Mouse (Mus musculus): ENCODE data around the gene Angptl7.

The Angptl7 gene

GRCm38 (mm10) chr4:148495160-148495559 is 5.1 kb downstream of the Angptl7 start:
- DNase-seq (ENCODE audit: low spot score in 2 of 2), result no peak

GRCm38 (mm10) chr4:148491448-148491847 is 8.8 kb downstream of the Angptl7 start:
- no peak for DNase-seq (ENCODE audit: low spot score in 2 of 2)

GRCm38 (mm10) chr4:148490502-148490901 is 9.8 kb downstream of the Angptl7 start:
- DNase-seq (ENCODE audit: low spot score in 2 of 2), result no peak

GRCm38 (mm10) chr4:148487841-148488240 is 12.4 kb downstream of the Angptl7 start:
- no peak for DNase-seq (ENCODE audit: low spot score in 2 of 2)

GRCm38 (mm10) chr4:148484511-148484910 is 15.7 kb downstream of the Angptl7 start:
- DNase-seq (ENCODE audit: low spot score in 2 of 2), result no peak

- no peak for DNase-seq (ENCODE audit: low spot score in 2 of 2)
These were observed 18.6 kb downstream of the Angptl7 start for GRCm38 (mm10) chr4:148481557-148482168.

GRCm38 (mm10) chr4:148480245-148480644 is 20.0 kb downstream of the Angptl7 start:
- no peak for DNase-seq (ENCODE audit: low spot score in 2 of 2)

- no peak for DNase-seq (ENCODE audit: low spot score in 2 of 2)
These were observed 26.8 kb downstream of the Angptl7 start for GRCm38 (mm10) chr4:148473496-148473895.

- no peak for DNase-seq (ENCODE audit: low spot score in 2 of 2)
These were observed 27.7 kb downstream of the Angptl7 start for GRCm38 (mm10) chr4:148472436-148473174.

GRCm38 (mm10) chr4:148471363-148471806 is 28.9 kb downstream of the Angptl7 start:
- DNase-seq (ENCODE audit: low spot score in 2 of 2), result no peak

GRCm38 (mm10) chr4:148469487-148470252 is 30.6 kb downstream of the Angptl7 start:
- no peak for DNase-seq (ENCODE audit: low spot score in 2 of 2)

GRCm38 (mm10) chr4:148468396-148468795 is 31.9 kb downstream of the Angptl7 start:
- DNase-seq (ENCODE audit: low spot score in 2 of 2), result no peak

GRCm38 (mm10) chr4:148466511-148467079 is 33.7 kb downstream of the Angptl7 start:
- DNase-seq (ENCODE audit: low spot score in 2 of 2), result no peak

- no peak for DNase-seq (ENCODE audit: low spot score in 2 of 2)
These were observed 35.4 kb downstream of the Angptl7 start for GRCm38 (mm10) chr4:148464869-148465268.

- DNase-seq (ENCODE audit: low spot score in 2 of 2), result no peak
These were observed 36.0 kb downstream of the Angptl7 start for GRCm38 (mm10) chr4:148464301-148464700.

GRCm38 (mm10) chr4:148463208-148463960 is 36.9 kb downstream of the Angptl7 start:
- DNase-seq (ENCODE audit: low spot score in 2 of 2), result no peak

GRCm38 (mm10) chr4:148462717-148463116 is 37.5 kb downstream of the Angptl7 start:
- no peak for DNase-seq (ENCODE audit: low spot score in 2 of 2)

- no peak for DNase-seq (ENCODE audit: low spot score in 2 of 2)
These were observed 38.5 kb downstream of the Angptl7 start for GRCm38 (mm10) chr4:148461772-148462171.

GRCm38 (mm10) chr4:148460656-148461284 is 39.5 kb downstream of the Angptl7 start:
- DNase-seq (ENCODE audit: low spot score in 2 of 2), result no peak

GRCm38 (mm10) chr4:148455477-148456025 is 44.7 kb downstream of the Angptl7 start:
- DNase-seq (ENCODE audit: low spot score in 2 of 2), result no peak

- no peak for DNase-seq (ENCODE audit: low spot score in 2 of 2)
These were observed 46.6 kb downstream of the Angptl7 start for GRCm38 (mm10) chr4:148453707-148454106.

All from spleen, postnatal 14 days (tissue).